Mouse (Mus musculus): ENCODE measurements at regions not wholly inside any gene's neighbourhood (a gene's known extent, or its start where the extent isn't known, plus 50 kb on each side); places are given as distances from the start of the nearest gene placed in this dataset.

GRCm38 (mm10) chr17:93067850-93068249, 131.0 kb upstream of the Adcyap1 start:
- in situ Hi-C loops (cut with MboI, MseI) = loop anchor here (25.0 kb wide), 1 partner anchor 1831 kb away; no protein-coding TSS in a partner anchor

GRCm38 (mm10) chr17:93068489-93068888, 130.3 kb upstream of the Adcyap1 start:
- in situ Hi-C loops (cut with MboI, MseI) = loop anchor here (25.0 kb wide), 1 partner anchor 1831 kb away; no protein-coding TSS in a partner anchor

GRCm38 (mm10) chr17:93084048-93084447, 114.8 kb upstream of the Adcyap1 start:
- in situ Hi-C loops (cut with MboI, MseI) = no loop called here

GRCm38 (mm10) chr17:93104516-93104915, 94.3 kb upstream of the Adcyap1 start:
- in situ Hi-C loops (cut with MboI, MseI) = no loop called here

GRCm38 (mm10) chr17:93140003-93140402, 58.8 kb upstream of the Adcyap1 start:
- in situ Hi-C loops (cut with MboI, MseI) = no loop called here

GRCm38 (mm10) chr17:93141125-93141524, 57.7 kb upstream of the Adcyap1 start:
- in situ Hi-C loops (cut with MboI, MseI) = no loop called here

Data from T-helper 2 cell (primary cell).